Mouse (Mus musculus) limb, embryonic 10.5 days (tissue): ENCODE measurements around the gene Galnt12. TPM values are rescaled to one million over a fixed set of nuclear protein-coding genes. Genes with fewer than 3 reads are reported as not detected.

Experiments
- DNase-seq: peaks from one replicate; pipeline ENCODE4 v3.0.0-alpha.2; 2017; ENCODE audit warnings: low spot score
- H3K27ac ChIP-seq: fragments of 300-500 bp; sonication (generic); 2 replicates; pipeline ENCODE4 v1.5.1; 2016; ENCODE audit warnings: mild to moderate bottlenecking
- H3K27me3 ChIP-seq: fragments of 300-500 bp; sonication (generic); 2 replicates; pipeline ENCODE4 v1.6.1; 2016; ENCODE audit warnings: low read depth, mild to moderate bottlenecking; ENCODE audit not compliant: poor library complexity, severe bottlenecking
- H3K36me3 ChIP-seq: fragments of 300-500 bp; sonication (generic); 2 replicates; pipeline ENCODE4 v1.6.1; 2016; ENCODE audit warnings: mild to moderate bottlenecking, moderate library complexity
- H3K4me1 ChIP-seq: fragments of 300-500 bp; sonication (generic); 2 replicates; pipeline ENCODE4 v1.6.1; 2016
- H3K4me3 ChIP-seq: fragments of 300-500 bp; sonication (generic); 2 replicates; pipeline ENCODE4 v1.5.1; 2016; ENCODE audit warnings: mild to moderate bottlenecking, moderate library complexity
- H3K9me3 ChIP-seq: fragments of 300-500 bp; sonication (generic); replicated peaks from 2 replicates; pipeline ENCODE4 v1.6.1; 2016; ENCODE audit warnings: mild to moderate bottlenecking
- WGBS: fragments of 180-500 bp; shearing (Covaris S2); methylation state at CpG from one replicate; pipeline ENCODE4 v1.1.7; 2016; 5-methylcytosine and 5-hydroxymethylcytosine counted together
- polyA plus RNA-seq: library from polyadenylated mRNA; unstranded; fragments of >200 nt; fragmentation: Nextera tagmentation; extraction: Ambion mirVana; gene quantifications from 2 replicates; pipeline ENCODE4 v1.2.1, GENCODE M21; 2016

Gene Galnt12
- polyA plus RNA-seq, 1 experiment from 2014 or later: 2.9 TPM

GRCm38 (mm10) chr4:47141444-47142154 is 49.9 kb downstream of the Galnt12 start:
- Histone ChIP-seq H3K4me3 (no peak overlapping the region), H3K9me3 (no peaks in the 10 kb centered on the region), H3K4me1 (peaks cover 31% of the 10 kb centered on the region), H3K27ac (no peak overlapping the region), H3K27me3 (no peaks in the 10 kb centered on the region), H3K36me3 (no peaks in the 10 kb centered on the region)
- DNase-seq: no peak
- WGBS: 82% methylated on average over 10 of the region's 10 CpGs

GRCm38 (mm10) chr4:47143849-47144248 is 52.1 kb downstream of the Galnt12 start:
- Histone ChIP-seq H3K4me1 (peaks cover 24% of the 10 kb centered on the region), H3K9me3 (no peaks in the 10 kb centered on the region), H3K4me3 (no peak overlapping the region), H3K27ac (no peak overlapping the region), H3K27me3 (no peaks in the 10 kb centered on the region), H3K36me3 (no peaks in the 10 kb centered on the region)
- WGBS: 79% methylated on average over 6 of the region's 6 CpGs
- no peak for DNase-seq

- Histone ChIP-seq H3K9me3 (no peaks in the 10 kb centered on the region), H3K36me3 (no peaks in the 10 kb centered on the region), H3K4me3 (no peak overlapping the region), H3K27ac (no peak overlapping the region), H3K4me1 (peaks cover 14% of the 10 kb centered on the region), H3K27me3 (no peaks in the 10 kb centered on the region)
- 93% methylated on average over 6 of the region's 6 CpGs for WGBS
- no peak for DNase-seq
Measured at GRCm38 (mm10) chr4:47145341-47145740, 53.6 kb downstream of the Galnt12 start.

GRCm38 (mm10) chr4:47146561-47146960 is 54.9 kb downstream of the Galnt12 start:
- Histone ChIP-seq H3K9me3 (no peaks in the 10 kb centered on the region), H3K4me3 (no peak overlapping the region), H3K27ac (no peak overlapping the region), H3K4me1 (peaks cover 8% of the 10 kb centered on the region; the same call in 1 of the 2 replicates), H3K27me3 (no peaks in the 10 kb centered on the region), H3K36me3 (no peaks in the 10 kb centered on the region)
- no peak for DNase-seq
- WGBS: 88% methylated on average over 4 of the region's 4 CpGs

- Histone ChIP-seq H3K36me3 (no peaks in the 10 kb centered on the region), H3K4me1 (peaks cover 5% of the 10 kb centered on the region; the same call in 1 of the 2 replicates), H3K27me3 (no peaks in the 10 kb centered on the region), H3K9me3 (no peaks in the 10 kb centered on the region), H3K4me3 (no peak overlapping the region), H3K27ac (no peak overlapping the region)
- 33% methylated on average over 3 of the region's 3 CpGs for WGBS
- DNase-seq: no peak
Measured at GRCm38 (mm10) chr4:47149963-47150362, 58.3 kb downstream of the Galnt12 start.

GRCm38 (mm10) chr4:47150806-47151205 is 59.1 kb downstream of the Galnt12 start:
- Histone ChIP-seq H3K27ac (no peak overlapping the region), H3K9me3 (no peaks in the 10 kb centered on the region), H3K27me3 (no peaks in the 10 kb centered on the region), H3K4me1 (peaks cover 5% of the 10 kb centered on the region; the same call in 1 of the 2 replicates), H3K4me3 (no peak overlapping the region), H3K36me3 (no peaks in the 10 kb centered on the region)
- DNase-seq: no peak
- WGBS: 90% methylated on average over 3 of the region's 3 CpGs

- Histone ChIP-seq H3K9me3 (no peaks in the 10 kb centered on the region), H3K36me3 (no peaks in the 10 kb centered on the region), H3K4me3 (no peak overlapping the region), H3K4me1 (peaks cover 5% of the 10 kb centered on the region; the same call in 1 of the 2 replicates), H3K27me3 (no peaks in the 10 kb centered on the region), H3K27ac (no peak overlapping the region)
- 85% methylated on average over 8 of the region's 8 CpGs for WGBS
- DNase-seq: no peak
Measured at GRCm38 (mm10) chr4:47151553-47152183, 60.0 kb downstream of the Galnt12 start.

- WGBS: 12% methylated on average over 4 of the region's 4 CpGs
- H3K27ac ChIP-seq: no peak overlapping the region
Measured at GRCm38 (mm10) chr4:47161103-47161755, 69.5 kb downstream of the Galnt12 start.

GRCm38 (mm10) chr4:47161756-47162587 is 70.3 kb downstream of the Galnt12 start:
- Histone ChIP-seq H3K36me3 (no peaks in the 10 kb centered on the region), H3K4me1 (peaks cover 17% of the 10 kb centered on the region), H3K9me3 (no peaks in the 10 kb centered on the region), H3K27me3 (no peaks in the 10 kb centered on the region), H3K27ac (no peak overlapping the region), H3K4me3 (no peak overlapping the region)
- WGBS: 79% methylated on average over 12 of the region's 12 CpGs
- DNase-seq: no peak

More at GRCm38 (mm10) chr4:47161103-47161755, 69.5 kb downstream of the Galnt12 start:
- Histone ChIP-seq H3K4me1 (peaks cover 17% of the 10 kb centered on the region), H3K4me3 (no peak overlapping the region), H3K36me3 (no peaks in the 10 kb centered on the region), H3K9me3 (no peaks in the 10 kb centered on the region), H3K27me3 (no peaks in the 10 kb centered on the region)
- no peak for DNase-seq

GRCm38 (mm10) chr4:47172314-47172713 is 80.6 kb downstream of the Galnt12 start:
- no peaks in the 10 kb centered on the region for H3K27me3 ChIP-seq
- no peaks in the 10 kb centered on the region for H3K9me3 ChIP-seq
- H3K36me3 ChIP-seq: no peaks in the 10 kb centered on the region
- no peak overlapping the region for H3K27ac ChIP-seq
- peaks cover 5% of the 10 kb centered on the region; the same call in 1 of the 2 replicates for H3K4me1 ChIP-seq
- 55% methylated on average over 1 of the region's 1 CpGs for WGBS
- no peak for DNase-seq
- H3K4me3 ChIP-seq: no peak overlapping the region
